Mouse (Mus musculus): ENCODE results near the gene Gga2. TPM values are rescaled to one million over a fixed set of nuclear protein-coding genes. Genes with fewer than 3 reads are reported as not detected.

Gene Gga2
- polyA plus RNA-seq, 1 experiment, result 49.1 TPM

- DNase-seq, result no peak
- WGBS, result 89% methylated on average over 9 of the region's 9 CpGs
- Histone ChIP-seq H3K36me3 (ENCODE audit: control insufficient read depth, insufficient read depth, low read length) (peaks cover 2% of the 10 kb centered on the region; the same call in 1 of the 2 replicates), H3K4me3 (ENCODE audit: insufficient read depth, low read depth, low read length) (no peak overlapping the region), H3K27ac (ENCODE audit: insufficient read depth, low read depth, low read length) (no peak overlapping the region), H3K4me1 (ENCODE audit: control insufficient read depth, insufficient read depth, low read length) (no peaks in the 10 kb centered on the region), H3K27me3 (replicated peaks; ENCODE audit: control insufficient read depth, insufficient read depth, low read length) (no peaks in the 10 kb centered on the region)
- TF ChIP-seq POLR2A (IDR thresholded peaks at IDR 0.05; ENCODE audit: low read depth, low read length) (no peak), CTCF (conservative IDR thresholded peaks at IDR 0.05; ENCODE audit: insufficient read depth, insufficient read length, low read depth, low read length) (no peak)
Observed at GRCm38 (mm10) chr7:121970250-121970649, 50.8 kb downstream of the Gga2 start.

GRCm38 (mm10) chr7:121968816-121969215, 52.2 kb downstream of the Gga2 start:
- H3K27me3 ChIP-seq (replicated peaks; ENCODE audit: control insufficient read depth, insufficient read depth, low read length), result no peaks in the 10 kb centered on the region
- TF ChIP-seq CTCF (conservative IDR thresholded peaks at IDR 0.05; ENCODE audit: insufficient read depth, insufficient read length, low read depth, low read length), result no peak
- no peak for TF ChIP-seq POLR2A (IDR thresholded peaks at IDR 0.05; ENCODE audit: low read depth, low read length)
- H3K4me3 ChIP-seq (ENCODE audit: insufficient read depth, low read depth, low read length), result no peak overlapping the region
- H3K36me3 ChIP-seq (ENCODE audit: control insufficient read depth, insufficient read depth, low read length), result peaks cover 2% of the 10 kb centered on the region; the same call in 1 of the 2 replicates
- DNase-seq, result no peak
- WGBS, result 86% methylated on average over 9 of the region's 9 CpGs
- no peak overlapping the region for H3K27ac ChIP-seq (ENCODE audit: insufficient read depth, low read depth, low read length)
- H3K4me1 ChIP-seq (ENCODE audit: control insufficient read depth, insufficient read depth, low read length), result no peaks in the 10 kb centered on the region

GRCm38 (mm10) chr7:121968242-121968641, 52.8 kb downstream of the Gga2 start:
- no peak overlapping the region for H3K4me3 ChIP-seq (ENCODE audit: insufficient read depth, low read depth, low read length)
- no peak overlapping the region for H3K27ac ChIP-seq (ENCODE audit: insufficient read depth, low read depth, low read length)
- H3K36me3 ChIP-seq (ENCODE audit: control insufficient read depth, insufficient read depth, low read length), result no peaks in the 10 kb centered on the region
- no peaks in the 10 kb centered on the region for H3K27me3 ChIP-seq (replicated peaks; ENCODE audit: control insufficient read depth, insufficient read depth, low read length)
- 84% methylated on average over 8 of the region's 8 CpGs for WGBS
- TF ChIP-seq POLR2A (IDR thresholded peaks at IDR 0.05; ENCODE audit: low read depth, low read length) (no peak), CTCF (conservative IDR thresholded peaks at IDR 0.05; ENCODE audit: insufficient read depth, insufficient read length, low read depth, low read length) (no peak)
- no peak for DNase-seq
- H3K4me1 ChIP-seq (ENCODE audit: control insufficient read depth, insufficient read depth, low read length), result no peaks in the 10 kb centered on the region

GRCm38 (mm10) chr7:121966169-121966568, 54.9 kb downstream of the Gga2 start:
- no peak for TF ChIP-seq POLR2A (IDR thresholded peaks at IDR 0.05; ENCODE audit: low read depth, low read length)
- TF ChIP-seq CTCF (conservative IDR thresholded peaks at IDR 0.05; ENCODE audit: insufficient read depth, insufficient read length, low read depth, low read length), result no peak
- Histone ChIP-seq H3K4me3 (ENCODE audit: insufficient read depth, low read depth, low read length) (no peak overlapping the region), H3K27me3 (replicated peaks; ENCODE audit: control insufficient read depth, insufficient read depth, low read length) (no peaks in the 10 kb centered on the region), H3K36me3 (ENCODE audit: control insufficient read depth, insufficient read depth, low read length) (no peaks in the 10 kb centered on the region), H3K4me1 (ENCODE audit: control insufficient read depth, insufficient read depth, low read length) (no peaks in the 10 kb centered on the region), H3K27ac (ENCODE audit: insufficient read depth, low read depth, low read length) (no peak overlapping the region)
- 89% methylated on average over 7 of the region's 7 CpGs for WGBS
- no peak for DNase-seq

- DNase-seq, result peak; percentile 75
- H3K4me3 ChIP-seq (ENCODE audit: insufficient read depth, low read depth, low read length), result no peak overlapping the region
- 66% methylated on average over 6 of the region's 6 CpGs for WGBS
- H3K27me3 ChIP-seq (replicated peaks; ENCODE audit: control insufficient read depth, insufficient read depth, low read length), result no peaks in the 10 kb centered on the region
- H3K27ac ChIP-seq (ENCODE audit: insufficient read depth, low read depth, low read length), result no peak overlapping the region
- no peaks in the 10 kb centered on the region; the same call in 1 of the 2 replicates for H3K36me3 ChIP-seq (ENCODE audit: control insufficient read depth, insufficient read depth, low read length)
- no peaks in the 10 kb centered on the region for H3K4me1 ChIP-seq (ENCODE audit: control insufficient read depth, insufficient read depth, low read length)
- TF ChIP-seq POLR2A (IDR thresholded peaks at IDR 0.05; ENCODE audit: low read depth, low read length) (no peak), CTCF (conservative IDR thresholded peaks at IDR 0.05; ENCODE audit: insufficient read depth, insufficient read length, low read depth, low read length) (peak; percentile 27; the same call in 1 of the 2 replicates)
Observed at GRCm38 (mm10) chr7:121963883-121964398, 57.1 kb downstream of the Gga2 start.

GRCm38 (mm10) chr7:121962571-121962959, 58.5 kb downstream of the Gga2 start:
- 52% methylated on average over 3 of the region's 3 CpGs for WGBS
- no peak for DNase-seq
- H3K4me3 ChIP-seq (ENCODE audit: insufficient read depth, low read depth, low read length), result no peak overlapping the region
- H3K36me3 ChIP-seq (ENCODE audit: control insufficient read depth, insufficient read depth, low read length), result no peaks in the 10 kb centered on the region; the same call in 1 of the 2 replicates
- H3K27ac ChIP-seq (ENCODE audit: insufficient read depth, low read depth, low read length), result no peak overlapping the region
- H3K4me1 ChIP-seq (ENCODE audit: control insufficient read depth, insufficient read depth, low read length), result no peaks in the 10 kb centered on the region
- H3K27me3 ChIP-seq (replicated peaks; ENCODE audit: control insufficient read depth, insufficient read depth, low read length), result no peaks in the 10 kb centered on the region
- TF ChIP-seq CTCF (conservative IDR thresholded peaks at IDR 0.05; ENCODE audit: insufficient read depth, insufficient read length, low read depth, low read length), result no peak
- TF ChIP-seq POLR2A (IDR thresholded peaks at IDR 0.05; ENCODE audit: low read depth, low read length), result no peak

GRCm38 (mm10) chr7:121961913-121962570, 59.0 kb downstream of the Gga2 start:
- H3K27ac ChIP-seq (ENCODE audit: insufficient read depth, low read depth, low read length), result no peak overlapping the region

More at GRCm38 (mm10) chr7:121961913-121962570, 59.0 kb downstream of the Gga2 start:
- DNase-seq, result no peak
- Histone ChIP-seq H3K27me3 (replicated peaks; ENCODE audit: control insufficient read depth, insufficient read depth, low read length) (no peaks in the 10 kb centered on the region), H3K4me1 (ENCODE audit: control insufficient read depth, insufficient read depth, low read length) (no peaks in the 10 kb centered on the region), H3K36me3 (ENCODE audit: control insufficient read depth, insufficient read depth, low read length) (no peaks in the 10 kb centered on the region; the same call in 1 of the 2 replicates), H3K4me3 (ENCODE audit: insufficient read depth, low read depth, low read length) (no peak overlapping the region)
- TF ChIP-seq POLR2A (IDR thresholded peaks at IDR 0.05; ENCODE audit: low read depth, low read length) (no peak), CTCF (conservative IDR thresholded peaks at IDR 0.05; ENCODE audit: insufficient read depth, insufficient read length, low read depth, low read length) (no peak)
- 73% methylated on average over 7 of the region's 7 CpGs for WGBS

All from kidney, adult 2 months (tissue).